Mouse (Mus musculus): ENCODE data around the gene Tex22. TPM values are rescaled to one million over a fixed set of nuclear protein-coding genes. Genes with fewer than 3 reads are reported as not detected.

The Tex22 gene
- total RNA-seq (2022), result not detected

- DNase-seq (ENCODE audit: low spot score in 2 of 2), result peak; percentile 78 to 81
These were observed at the start of gene Tex22 for GRCm38 (mm10) chr12:113074329-113075062. Gene Tex22 (plus strand): TSS chr12:113074502.

GRCm38 (mm10) chr12:113026557-113026956, 47.7 kb upstream of the Tex22 start:
- DNase-seq (ENCODE audit: low spot score in 2 of 2), result no peak

- no peak for DNase-seq (ENCODE audit: low spot score in 2 of 2)
These were observed 46.8 kb upstream of the Tex22 start for GRCm38 (mm10) chr12:113027495-113027894.

GRCm38 (mm10) chr12:113028067-113028466, 46.2 kb upstream of the Tex22 start:
- no peak for DNase-seq (ENCODE audit: low spot score in 2 of 2)

DNA sequence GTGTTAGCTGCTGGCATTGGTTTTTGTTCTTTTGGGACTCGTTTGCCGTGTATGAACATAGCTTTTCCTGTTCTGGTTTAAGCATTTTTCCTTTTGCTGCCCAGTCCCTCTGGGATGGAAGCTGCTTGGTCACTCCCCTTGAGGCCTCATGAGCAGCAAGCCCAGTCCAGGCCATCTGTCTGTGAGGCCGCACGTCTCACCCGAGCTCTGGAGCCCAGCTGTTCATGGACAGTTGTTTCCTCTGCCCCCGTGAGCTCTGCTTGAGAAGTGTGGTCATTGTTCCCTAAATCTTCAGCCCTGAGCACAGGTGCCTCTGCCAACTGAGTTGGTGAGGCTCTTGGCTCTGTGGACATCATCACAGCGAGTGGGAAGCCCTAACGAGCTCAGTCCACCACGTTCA, 45.4 kb upstream of the Tex22 start:
- no peak for DNase-seq (ENCODE audit: low spot score in 2 of 2)

- no peak for DNase-seq (ENCODE audit: low spot score in 2 of 2)
These were observed 44.3 kb upstream of the Tex22 start for GRCm38 (mm10) chr12:113030046-113030445.

GRCm38 (mm10) chr12:113030993-113031392, 43.3 kb upstream of the Tex22 start:
- DNase-seq (ENCODE audit: low spot score in 2 of 2), result no peak

GRCm38 (mm10) chr12:113031441-113031840, 42.9 kb upstream of the Tex22 start:
- no peak for DNase-seq (ENCODE audit: low spot score in 2 of 2)

- DNase-seq (ENCODE audit: low spot score in 2 of 2), result no peak
These were observed 41.7 kb upstream of the Tex22 start for GRCm38 (mm10) chr12:113032296-113033250.

GRCm38 (mm10) chr12:113035093-113035492, 39.2 kb upstream of the Tex22 start:
- no peak for DNase-seq (ENCODE audit: low spot score in 2 of 2)

GRCm38 (mm10) chr12:113036996-113037395, 37.3 kb upstream of the Tex22 start:
- no peak for DNase-seq (ENCODE audit: low spot score in 2 of 2)

- no peak for DNase-seq (ENCODE audit: low spot score in 2 of 2)
These were observed 35.9 kb upstream of the Tex22 start for GRCm38 (mm10) chr12:113038414-113038813.

- DNase-seq (ENCODE audit: low spot score in 2 of 2), result peak; percentile 30 to 34
These were observed 32.5 kb upstream of the Tex22 start for GRCm38 (mm10) chr12:113041481-113042439.

GRCm38 (mm10) chr12:113042543-113042942, 31.8 kb upstream of the Tex22 start:
- no peak for DNase-seq (ENCODE audit: low spot score in 2 of 2)

DNA sequence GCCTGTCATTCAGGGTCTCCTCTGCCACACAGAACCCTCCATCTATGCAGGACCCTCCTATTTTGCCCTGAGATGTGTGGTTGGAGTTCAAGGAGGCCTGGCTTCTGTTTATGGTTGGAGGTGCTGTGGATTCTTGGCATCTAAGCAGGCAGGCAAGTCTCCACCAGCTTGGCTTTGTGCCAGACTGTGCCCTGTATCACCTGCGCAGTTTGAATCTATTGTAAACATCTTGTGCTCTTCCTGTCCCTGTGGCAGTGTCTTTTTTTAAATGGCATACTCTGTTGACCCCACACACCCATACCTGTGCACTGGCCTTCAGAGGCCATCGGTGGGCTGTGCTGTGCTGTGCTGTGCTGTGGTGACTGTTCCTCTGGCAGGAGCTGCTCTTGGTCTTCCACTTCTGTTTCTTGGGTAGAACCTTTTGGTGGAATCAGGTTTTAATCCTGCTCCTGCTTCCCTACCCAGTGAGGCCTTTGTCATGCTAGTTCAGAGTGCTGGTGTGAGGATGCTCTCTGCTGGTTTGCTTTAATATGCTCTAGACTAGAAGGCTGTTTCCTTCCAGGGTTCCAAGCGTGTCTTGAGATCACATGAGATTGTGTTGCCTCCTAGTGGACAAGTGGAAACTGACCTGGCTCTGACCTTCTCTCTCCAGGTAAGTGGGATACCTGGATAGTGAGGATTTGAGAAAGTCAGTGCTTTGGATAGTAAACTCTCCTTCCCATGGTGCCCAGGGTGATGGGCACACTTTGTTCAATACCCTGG, 29.2 kb upstream of the Tex22 start:
- DNase-seq (ENCODE audit: low spot score in 2 of 2), result no peak

DNA sequence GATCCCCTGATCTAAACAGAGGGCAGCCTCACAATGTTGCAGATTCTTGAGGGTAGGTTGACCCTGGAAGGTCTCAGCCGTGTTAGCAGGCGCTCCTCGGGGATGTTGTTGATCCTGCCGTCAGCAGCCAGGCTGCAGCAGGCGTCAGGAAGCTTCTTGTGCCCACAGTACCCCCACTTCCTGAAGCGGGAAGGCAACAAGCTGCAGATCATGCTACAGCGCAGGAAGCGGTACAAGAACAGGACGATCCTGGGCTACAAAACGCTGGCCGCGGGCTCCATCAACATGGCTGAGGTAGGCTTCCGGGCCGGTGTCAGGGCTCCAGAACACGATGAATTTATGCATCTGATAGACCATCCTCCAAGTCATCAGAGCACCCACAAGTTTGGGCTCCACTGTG, 27.4 kb upstream of the Tex22 start:
- DNase-seq (ENCODE audit: low spot score in 2 of 2), result no peak

DNA sequence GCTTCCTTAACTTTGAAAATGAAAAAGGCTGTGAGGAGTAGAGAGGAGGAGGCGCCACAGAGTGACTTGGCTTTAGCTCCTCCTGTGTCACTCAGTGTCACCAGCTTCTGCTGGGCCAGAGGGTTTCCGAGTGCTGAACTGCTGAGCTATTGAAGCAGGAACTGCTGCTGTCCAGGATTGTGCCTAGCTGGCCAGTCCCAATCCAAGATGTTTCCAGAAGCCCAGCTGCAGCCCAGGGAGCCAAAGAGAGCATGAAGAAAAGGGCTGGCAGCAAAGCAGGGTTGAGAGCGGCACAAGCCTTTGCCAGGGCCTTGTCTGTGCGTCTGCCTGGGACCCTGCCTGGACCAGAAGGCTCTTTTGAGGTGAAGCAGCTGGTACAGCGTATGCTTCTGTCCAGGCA, 26.2 kb upstream of the Tex22 start:
- DNase-seq (ENCODE audit: low spot score in 2 of 2), result no peak

DNA sequence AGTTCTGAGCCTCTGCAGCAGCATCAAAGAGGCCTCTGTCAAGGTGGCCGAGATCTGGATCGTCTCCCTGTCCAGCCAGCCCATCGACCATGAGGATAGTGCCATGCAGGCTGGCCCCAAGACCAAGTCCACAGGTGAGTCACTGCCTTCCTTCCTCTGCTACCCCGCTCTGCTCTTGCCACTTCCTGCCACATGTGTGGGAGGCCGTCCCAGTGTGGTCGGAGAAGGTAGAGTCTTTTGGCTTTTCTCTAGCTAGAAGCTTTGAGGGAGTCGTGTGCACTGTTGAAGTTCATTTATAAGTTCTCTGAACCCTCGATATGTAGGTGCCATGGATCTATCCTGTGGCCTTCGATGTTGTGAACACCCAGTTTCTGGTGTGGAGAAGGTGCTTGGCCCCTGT, 24.5 kb upstream of the Tex22 start:
- DNase-seq (ENCODE audit: low spot score in 2 of 2), result no peak

- no peak for DNase-seq (ENCODE audit: low spot score in 2 of 2)
These were observed 23.6 kb upstream of the Tex22 start for GRCm38 (mm10) chr12:113050671-113051070.

DNA sequence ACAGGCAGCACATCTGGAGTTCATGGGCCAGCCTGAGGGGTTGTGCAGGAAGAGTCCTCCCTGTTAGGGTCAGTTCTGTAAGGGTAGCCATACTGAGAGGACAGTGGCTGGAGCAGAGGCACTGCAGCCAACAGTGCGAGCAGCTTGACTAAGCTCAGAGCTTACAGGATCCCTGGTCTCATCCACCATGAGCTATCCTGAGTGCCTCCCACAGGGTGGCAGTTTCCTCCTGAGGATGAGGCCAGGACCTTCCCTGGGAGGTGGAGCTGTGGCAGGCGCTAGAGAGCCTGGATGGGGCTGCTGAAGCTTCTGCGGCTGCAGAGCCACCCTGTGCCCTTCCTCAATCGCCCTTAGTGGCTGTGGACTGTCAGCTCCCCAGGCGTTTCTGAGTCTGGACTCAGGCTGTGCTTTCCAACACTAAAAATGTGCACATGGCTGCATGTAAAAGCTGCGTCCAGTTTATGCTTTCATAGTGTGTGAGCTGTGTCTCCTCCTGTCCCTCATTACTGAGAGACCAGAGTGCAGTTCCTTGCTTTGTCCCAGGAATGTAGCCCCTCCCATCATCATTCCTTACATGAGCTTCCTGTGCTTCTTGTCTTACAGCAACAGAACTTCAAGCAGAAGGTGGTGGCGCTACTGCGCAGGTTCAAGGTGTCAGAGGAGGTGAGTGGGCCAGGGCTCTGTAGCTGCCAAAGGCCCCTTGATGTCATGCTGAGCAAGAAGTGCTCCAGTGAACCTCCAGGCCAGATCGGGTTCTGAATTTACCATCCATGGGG, 22.5 kb upstream of the Tex22 start:
- DNase-seq (ENCODE audit: low spot score in 2 of 2), result no peak

All from gastrocnemius, adult 8-10 months (tissue).